Mouse (Mus musculus) lung, postnatal 4 days (tissue): ENCODE data around the gene Col2a1.

Experiments
- DNase-seq, 2 experiments: peaks; one replicate each; pipeline ENCODE4 v3.0.0; 2021

Gene Col2a1

GRCm38 (mm10) chr15:98003822-98004739 lies at the start of gene Col2a1:
Gene Col2a1, minus strand, starts transcription at chr15:98004695.
- no peak for DNase-seq

GRCm38 (mm10) chr15:98051685-98052084 lies 47.2 kb upstream of the Col2a1 start:
- DNase-seq, result no peak

DNA sequence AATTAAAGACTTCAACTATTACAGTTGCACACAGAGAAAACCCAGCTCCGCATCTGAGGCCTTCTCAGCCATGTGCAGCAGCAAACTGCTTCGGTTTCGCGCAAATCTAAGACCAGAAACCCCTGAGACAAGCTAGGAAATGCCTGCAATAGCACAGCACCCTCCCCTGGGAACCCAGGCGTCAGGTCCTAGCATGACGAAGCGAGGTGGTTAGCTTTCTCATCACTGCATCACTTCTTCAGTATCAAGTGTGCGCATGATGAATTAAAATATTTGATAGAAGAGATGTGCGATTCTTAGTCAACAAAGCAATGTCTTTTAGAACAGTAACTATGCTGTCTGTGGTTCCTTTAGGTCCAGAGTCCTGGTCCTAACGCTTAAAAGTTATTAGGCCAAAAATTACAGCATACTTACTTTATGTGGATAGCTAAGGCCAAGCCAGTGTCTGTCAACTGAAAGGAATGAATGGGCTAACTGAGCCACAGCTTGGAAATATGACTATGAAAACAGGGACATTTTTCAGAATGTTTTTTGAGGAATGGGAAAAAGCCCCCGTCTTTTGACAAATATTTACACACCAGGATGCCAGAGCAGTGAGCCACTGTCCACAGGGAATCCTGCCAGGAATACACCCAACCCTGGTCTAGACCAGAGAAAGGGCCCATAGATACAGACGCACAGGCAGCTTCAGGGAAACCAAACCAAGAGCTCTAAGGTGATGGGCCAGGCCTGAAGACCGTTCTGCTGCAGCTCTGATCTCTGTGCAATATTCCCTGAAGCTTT lies 44.6 kb upstream of the Col2a1 start:
- DNase-seq, result no peak

GRCm38 (mm10) chr15:98044387-98044786 lies 39.9 kb upstream of the Col2a1 start:
- no peak for DNase-seq

DNA sequence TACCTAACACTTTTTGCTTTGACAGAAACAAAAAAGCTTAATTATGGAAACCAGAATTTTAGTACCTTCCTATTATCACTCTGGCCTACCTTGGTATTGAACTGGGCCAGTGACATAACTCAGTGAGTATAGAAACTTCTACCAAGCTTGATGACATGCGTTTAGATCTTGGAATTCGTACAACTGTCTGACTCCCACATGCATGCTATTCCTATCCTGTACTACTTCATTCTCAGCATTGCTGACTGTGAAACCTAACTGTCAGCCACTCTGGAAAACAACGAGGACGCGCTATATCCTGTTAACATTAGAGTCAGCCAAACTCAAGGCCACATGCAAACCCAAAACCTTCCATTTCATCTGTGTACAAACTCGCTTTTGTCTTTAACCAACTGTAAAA lies 39.5 kb upstream of the Col2a1 start:
- no peak for DNase-seq

DNA sequence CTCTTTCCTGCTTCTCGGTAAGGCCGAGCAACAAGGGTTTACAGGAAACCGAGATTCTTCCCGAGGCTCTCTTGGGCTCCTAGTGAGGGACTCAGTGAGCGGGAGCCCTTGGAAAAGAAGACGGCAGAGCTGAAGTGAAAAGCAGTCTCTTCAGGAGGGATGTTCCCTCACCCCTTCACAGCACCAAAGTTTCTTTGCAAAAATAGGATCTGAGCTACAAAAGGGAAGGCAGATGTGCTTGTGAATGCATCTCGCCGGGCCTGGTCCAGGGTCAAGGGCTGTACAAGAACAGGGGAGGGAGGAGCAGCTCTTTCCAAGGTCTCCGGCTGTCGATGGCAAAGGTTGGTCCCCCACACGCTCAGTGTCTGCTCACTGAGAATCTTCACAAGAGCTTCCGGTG lies 38.0 kb upstream of the Col2a1 start:
- no peak for DNase-seq

GRCm38 (mm10) chr15:98039682-98040081 lies 35.2 kb upstream of the Col2a1 start:
- DNase-seq, result no peak

GRCm38 (mm10) chr15:98036578-98036977 lies 32.1 kb upstream of the Col2a1 start:
- DNase-seq, result no peak

DNA sequence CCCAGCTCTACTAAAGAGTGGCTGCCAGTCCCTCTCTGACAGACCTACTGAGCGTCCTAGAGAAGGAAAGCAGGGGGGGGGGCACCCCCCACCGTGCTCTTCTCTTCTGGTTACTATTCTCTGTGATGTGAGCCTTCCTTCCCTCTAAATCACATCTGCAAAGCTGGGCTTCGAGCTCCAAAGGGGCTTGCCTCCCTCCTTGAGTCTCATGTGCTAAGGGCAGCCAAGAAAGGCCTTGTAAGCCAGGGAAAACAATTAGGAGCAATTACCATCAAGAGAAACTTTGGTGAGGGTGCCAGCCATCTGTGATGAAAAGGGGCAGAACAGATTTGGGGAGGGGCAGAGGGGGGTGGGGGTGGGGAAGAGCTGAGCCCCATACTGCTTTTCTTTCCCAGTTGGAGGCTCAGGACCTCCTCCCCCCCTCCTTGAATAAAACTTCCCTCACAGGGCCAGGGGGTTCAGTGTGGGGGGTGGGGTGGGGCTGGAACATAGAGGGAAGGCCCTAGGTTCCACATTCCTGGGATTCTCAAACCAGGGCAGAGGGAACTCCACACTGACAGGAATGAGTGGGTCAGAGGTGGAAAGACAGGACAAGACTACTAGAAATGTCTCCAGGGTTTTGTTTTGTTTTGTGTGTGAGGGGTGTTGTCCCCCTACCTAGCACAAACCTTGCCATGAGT lies 30.7 kb upstream of the Col2a1 start:
- DNase-seq, result no peak

DNA sequence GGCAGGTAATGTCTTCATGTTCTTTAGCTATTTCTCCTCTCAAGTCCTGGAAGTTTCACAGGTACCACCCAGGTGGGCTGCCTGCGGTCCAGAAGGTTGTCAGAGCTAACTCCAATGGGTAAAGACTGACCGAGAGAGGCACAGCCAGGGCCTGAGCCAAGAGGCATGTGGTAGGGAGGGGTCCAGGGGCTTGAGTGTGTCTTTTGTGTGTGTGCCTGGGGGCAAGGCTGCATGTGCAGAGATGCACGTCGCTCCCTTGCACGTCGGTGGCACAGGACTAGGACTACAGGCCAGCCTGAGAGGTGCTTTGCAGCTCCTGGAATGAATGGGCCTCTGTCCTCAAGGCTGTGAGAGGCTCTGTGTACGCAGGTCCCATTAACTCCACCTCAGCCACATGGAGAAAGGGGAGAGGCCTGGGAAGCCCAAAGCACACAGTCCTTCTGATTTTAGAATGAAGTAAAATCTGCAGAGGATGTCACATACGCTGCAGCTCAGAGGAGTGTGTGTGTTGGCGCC lies 28.8 kb upstream of the Col2a1 start:
- no peak for DNase-seq

- DNase-seq, result no peak
These were observed 25.3 kb upstream of the Col2a1 start for GRCm38 (mm10) chr15:98029798-98030197.

GRCm38 (mm10) chr15:98026967-98027904 lies 22.7 kb upstream of the Col2a1 start:
- DNase-seq, result peak; percentile 21 to 51

DNA sequence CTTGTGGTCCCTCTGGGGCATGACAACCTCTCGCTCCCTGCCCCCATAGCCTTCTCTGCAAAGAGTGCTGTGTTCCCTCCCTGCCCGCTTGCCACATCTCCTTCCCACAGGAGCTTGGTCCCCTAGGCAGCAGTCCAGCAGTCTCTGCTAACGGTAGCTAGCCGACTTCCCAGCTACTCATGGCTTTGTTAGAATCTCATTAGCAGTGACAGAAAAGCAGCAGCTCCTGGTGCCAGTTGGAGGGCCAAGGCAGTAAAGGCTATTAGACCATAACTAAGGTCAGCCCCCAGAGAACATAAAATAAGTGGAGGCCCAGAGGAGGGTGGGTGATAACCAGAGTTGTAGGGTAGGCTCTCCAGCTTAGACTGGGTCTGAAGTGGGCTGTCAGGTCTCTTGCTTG lies 21.1 kb upstream of the Col2a1 start:
- no peak for DNase-seq

- no peak for DNase-seq
These were observed 18.6 kb upstream of the Col2a1 start for GRCm38 (mm10) chr15:98023137-98023536.

DNA sequence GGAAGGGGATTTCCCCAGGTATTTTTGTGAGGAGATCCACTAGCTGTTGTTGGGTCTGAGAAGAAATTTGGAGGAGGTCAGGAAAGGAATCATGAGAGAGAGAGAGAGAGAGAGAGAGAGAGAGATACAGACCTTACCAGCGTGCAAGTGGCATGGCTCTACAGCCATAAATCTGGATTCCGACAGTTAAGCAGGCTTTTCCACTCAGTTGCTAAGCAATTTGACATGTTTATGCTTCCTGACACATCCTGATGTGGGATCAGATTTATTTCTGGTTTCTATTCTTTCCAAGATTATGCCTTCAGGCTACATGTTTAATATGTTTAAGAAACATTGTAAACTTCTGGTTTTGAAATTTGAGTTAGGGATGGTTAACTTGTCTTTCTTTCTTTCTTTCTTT lies 17.4 kb upstream of the Col2a1 start:
- no peak for DNase-seq

GRCm38 (mm10) chr15:98019047-98019446 lies 14.6 kb upstream of the Col2a1 start:
- no peak for DNase-seq

DNA sequence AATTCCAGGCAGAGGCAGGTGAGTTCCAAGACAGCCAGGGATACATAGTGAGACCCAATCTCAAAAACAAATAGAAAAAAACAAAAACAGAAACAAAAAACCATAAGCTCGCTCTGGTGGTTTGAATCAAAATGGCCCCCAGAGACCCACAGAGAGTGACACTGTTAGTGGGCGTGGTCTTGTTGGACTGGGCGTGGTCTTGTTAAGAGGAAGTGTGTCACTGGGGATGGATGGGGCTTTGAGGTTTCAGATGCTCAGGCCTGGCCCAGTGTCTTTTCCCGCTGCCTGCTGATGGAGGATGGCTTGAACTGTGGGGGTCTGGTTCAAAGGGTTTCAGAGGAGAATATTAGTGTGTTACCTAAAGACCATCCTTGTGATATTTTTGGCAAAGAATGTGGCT lies 13.4 kb upstream of the Col2a1 start:
- no peak for DNase-seq

- DNase-seq, result no peak
These were observed 8.3 kb upstream of the Col2a1 start for GRCm38 (mm10) chr15:98012810-98013209.

DNA sequence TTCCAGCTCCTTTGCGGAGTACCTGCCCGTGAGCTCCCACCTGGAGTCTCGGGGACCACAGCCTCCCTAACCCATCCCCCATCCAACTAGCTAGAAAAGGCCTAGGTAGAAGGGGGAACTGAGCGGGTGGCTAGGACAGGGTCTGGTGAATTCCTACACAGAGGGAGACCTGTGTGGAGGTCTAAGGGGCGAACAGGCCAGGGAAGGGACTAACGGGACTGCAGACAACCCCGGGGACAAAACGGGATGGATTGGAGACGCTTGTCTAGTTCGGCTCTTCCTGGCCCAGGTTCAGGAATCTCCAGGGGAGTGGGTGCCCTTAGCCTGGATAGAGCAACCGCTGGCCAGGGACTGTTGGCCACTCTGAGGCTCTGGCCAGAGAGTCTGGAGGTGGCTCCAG lies 686 bp upstream of the Col2a1 start:
- DNase-seq, result no peak

GRCm38 (mm10) chr15:98004740-98005159 lies 255 bp upstream of the Col2a1 start:
- no peak for DNase-seq

DNA sequence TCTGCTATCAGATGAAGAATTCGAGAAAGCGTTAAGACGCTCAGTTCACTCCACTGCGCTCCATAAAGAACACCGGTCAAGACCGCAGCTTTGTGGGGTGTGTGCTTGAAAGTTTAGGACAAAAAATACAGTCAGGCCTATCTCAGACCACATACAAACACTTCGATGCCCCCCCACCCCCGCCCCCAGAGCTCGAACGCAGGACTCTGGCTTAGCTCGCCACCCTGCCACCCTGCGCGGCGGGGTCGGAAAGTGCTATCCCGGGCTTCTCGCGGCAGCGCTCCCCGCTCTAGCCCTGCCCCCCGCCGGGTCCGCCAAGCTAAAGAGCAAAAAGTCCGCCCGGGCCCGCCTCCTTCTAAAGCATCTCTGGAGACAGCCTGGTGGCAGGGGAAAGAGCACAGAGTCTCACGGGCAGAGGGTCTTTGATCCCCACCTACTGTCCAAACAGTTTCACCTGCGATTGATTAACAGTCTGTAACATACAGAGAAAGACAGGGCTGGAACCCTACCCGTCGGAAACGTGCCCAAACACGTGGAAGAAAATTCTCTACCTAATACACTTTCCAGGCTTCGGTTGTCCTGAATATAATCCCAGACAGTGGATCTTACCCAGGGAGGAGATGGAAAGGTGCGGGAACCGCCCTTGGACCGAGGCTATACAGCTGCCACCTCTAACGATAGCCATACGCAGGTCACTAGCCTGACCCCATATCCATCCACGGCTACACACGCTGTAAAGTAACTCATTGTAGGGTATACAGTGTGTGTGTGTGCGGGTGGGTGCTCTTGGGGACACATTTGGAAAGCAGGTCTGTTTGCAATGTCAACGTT lies 1.3 kb downstream of the Col2a1 start:
- DNase-seq, result peak in 1 of 2 experiments; percentile 34
